Mouse (Mus musculus) CH12.LX (cell line): ENCODE data around the gene Gucy1b1. TPM values are rescaled to one million over a fixed set of nuclear protein-coding genes. Genes with fewer than 3 reads are reported as not detected.

Experiments used
- DNase-seq: peaks from one replicate; pipeline ENCODE4 v3.0.0-alpha.2; 2013; ENCODE audit errors: extremely low read depth
- H3K27ac ChIP-seq: 2 replicates; pipeline ENCODE4 v1.5.1; 2012; ENCODE audit warnings: low read depth, mild to moderate bottlenecking, control low read depth, moderate library complexity; ENCODE audit not compliant: insufficient read depth
- H3K27me3 ChIP-seq: replicated peaks from 2 replicates; pipeline ENCODE3; 2012; ENCODE audit warnings: inconsistent platforms
- H3K36me3 ChIP-seq, 2 experiments: replicated peaks in 1 of 2; 2 replicates each; pipeline versions ENCODE3 to v1.6.1; 2012; ENCODE audit warnings: inconsistent platforms in 1 of 2, low read length in 1 of 2, mild to moderate bottlenecking in 1 of 2, mixed read lengths in 1 of 2, moderate library complexity in 1 of 2; ENCODE audit not compliant: control insufficient read depth in 1 of 2, insufficient read depth in 1 of 2
- H3K4me1 ChIP-seq, 2 experiments: 2 replicates each; pipeline ENCODE4 v1.6.1; 2012; ENCODE audit warnings: inconsistent platforms in 1 of 2, moderate library complexity in 1 of 2; ENCODE audit not compliant: insufficient read depth in 2 of 2, control insufficient read depth in 1 of 2
- H3K4me2 ChIP-seq: 2 replicates; pipeline ENCODE4 v1.6.1; 2012; ENCODE audit warnings: low read depth, mild to moderate bottlenecking, control low read depth; ENCODE audit not compliant: poor library complexity, insufficient read depth, severe bottlenecking
- H3K4me3 ChIP-seq, 3 experiments: fragments of 150-350 bp in 1 of 3; sonication (generic) in 1 of 3; replicated peaks in 1 of 3; 2 replicates each; pipeline versions ENCODE3 to v1.5.1; 2011 to 2012; ENCODE audit warnings: low read depth in 2 of 3, low read length in 2 of 3, mild to moderate bottlenecking in 2 of 3, moderate library complexity in 2 of 3, control low read depth in 1 of 3, improper control_type of control experiment in 1 of 3, inconsistent platforms in 1 of 3, mixed read lengths in 1 of 3; ENCODE audit not compliant: poor library complexity in 1 of 3
- H3K79me2 ChIP-seq: replicated peaks from 2 replicates; pipeline ENCODE4 v1.6.1; 2012; ENCODE audit warnings: mild to moderate bottlenecking, moderate library complexity; ENCODE audit not compliant: control insufficient read depth, poor library complexity, insufficient read depth, severe bottlenecking; ENCODE audit errors: extremely low read depth
- H3K9ac ChIP-seq: 2 replicates; pipeline ENCODE4 v1.6.1; 2012; ENCODE audit warnings: low read depth, mild to moderate bottlenecking, control low read depth, moderate library complexity; ENCODE audit not compliant: insufficient read depth
- H3K9me3 ChIP-seq: replicated peaks from 2 replicates; pipeline ENCODE3; 2012; ENCODE audit warnings: low read length, inconsistent platforms, mixed read lengths
- GABPA ChIP-seq: IDR thresholded peaks from 2 replicates; pipeline ENCODE4 v1.6.1; 2012; ENCODE audit warnings: low read depth, low read length, improper control_type of control experiment, inconsistent platforms; ENCODE audit not compliant: insufficient replicate concordance
- JUN ChIP-seq: IDR thresholded peaks from 2 replicates; pipeline ENCODE4 v1.6.1; 2011; ENCODE audit warnings: low read depth, mild to moderate bottlenecking, low read length, improper control_type of control experiment, moderate library complexity; ENCODE audit not compliant: insufficient read depth
- KAT2A ChIP-seq: IDR thresholded peaks from 2 replicates; pipeline ENCODE4 v1.6.1; 2012; ENCODE audit warnings: low read length, improper control_type of control experiment, inconsistent platforms; ENCODE audit not compliant: insufficient replicate concordance
- MAFK ChIP-seq: IDR thresholded peaks from 2 replicates; pipeline ENCODE4 v1.6.1; 2011; ENCODE audit warnings: low read length, improper control_type of control experiment; ENCODE audit not compliant: insufficient replicate concordance
- MEF2A ChIP-seq: IDR thresholded peaks from 2 replicates; pipeline ENCODE4 v1.6.1; 2014; ENCODE audit warnings: low read depth, mild to moderate bottlenecking, inconsistent platforms, low read length, improper control_type of control experiment, borderline replicate concordance
- MXI1 ChIP-seq: IDR thresholded peaks from 2 replicates; pipeline ENCODE4 v1.6.1; 2011; ENCODE audit warnings: mild to moderate bottlenecking, low read depth, low read length, improper control_type of control experiment
- NELFE ChIP-seq: IDR thresholded peaks from 2 replicates; pipeline ENCODE4 v1.6.1; 2011; ENCODE audit warnings: low read depth, low read length, improper control_type of control experiment
- NRF1 ChIP-seq: IDR thresholded peaks from 2 replicates; pipeline ENCODE4 v1.6.1; 2014; ENCODE audit warnings: low read depth, mild to moderate bottlenecking, inconsistent platforms, low read length, improper control_type of control experiment, moderate library complexity
- TCF12 ChIP-seq: IDR thresholded peaks from 2 replicates; pipeline ENCODE4 v1.6.1; 2014; ENCODE audit warnings: low read depth, mild to moderate bottlenecking, inconsistent platforms, low read length, improper control_type of control experiment
- UBTF ChIP-seq: IDR thresholded peaks from 2 replicates; pipeline ENCODE4 v1.6.1; 2012; ENCODE audit warnings: low read depth, mild to moderate bottlenecking, inconsistent platforms, low read length, improper control_type of control experiment, moderate library complexity
- ZKSCAN1 ChIP-seq: IDR thresholded peaks from 2 replicates; pipeline ENCODE4 v1.6.1; 2012; ENCODE audit warnings: low read depth, inconsistent platforms, low read length, improper control_type of control experiment, borderline replicate concordance
- ZNF384 ChIP-seq: IDR thresholded peaks from 2 replicates; pipeline ENCODE4 v1.6.1; 2012; ENCODE audit warnings: low read depth, low read length, improper control_type of control experiment, inconsistent platforms
- dilution Hi-C: fragments of 300-500 bp; cut with MboI; formaldehyde crosslinking; loops from 2 replicates; pipeline ENCODE4 v1.14.3; 2020; ENCODE audit warnings: low sequenced_read_pairs; ENCODE audit not compliant: extremely low pct_unique_long_range_greater_than_20kb, extremely low pct_ligation_motif_present
- in situ Hi-C: fragments of 300-500 bp; cut with MboI; formaldehyde crosslinking; loops from 3 replicates; pipeline ENCODE4 v1.14.3; 2019; ENCODE audit warnings: low sequenced_read_pairs, low pct_ligation_motif_present, low pct_unique_long_range_greater_than_20kb, mixed read lengths
- polyA plus RNA-seq: library from polyadenylated mRNA; unstranded; fragments of >175 nt; gene quantifications from 2 replicates; pipeline ENCODE4 v1.2.1, GENCODE M21; 2012; ENCODE audit warnings: low read depth; ENCODE audit not compliant: insufficient read length
- total RNA-seq, 2 experiments: library from RNA; depleted of rRNA; stranded (reverse); fragments of 300-350 nt in 1 of 2; fragments of >200 nt in 1 of 2; gene quantifications; 2 replicates each; pipeline ENCODE4 v1.2.3; 2012 to 2014

Gucy1b1 gene
- total and polyA plus RNA-seq, 3 experiments = not detected

DNA sequence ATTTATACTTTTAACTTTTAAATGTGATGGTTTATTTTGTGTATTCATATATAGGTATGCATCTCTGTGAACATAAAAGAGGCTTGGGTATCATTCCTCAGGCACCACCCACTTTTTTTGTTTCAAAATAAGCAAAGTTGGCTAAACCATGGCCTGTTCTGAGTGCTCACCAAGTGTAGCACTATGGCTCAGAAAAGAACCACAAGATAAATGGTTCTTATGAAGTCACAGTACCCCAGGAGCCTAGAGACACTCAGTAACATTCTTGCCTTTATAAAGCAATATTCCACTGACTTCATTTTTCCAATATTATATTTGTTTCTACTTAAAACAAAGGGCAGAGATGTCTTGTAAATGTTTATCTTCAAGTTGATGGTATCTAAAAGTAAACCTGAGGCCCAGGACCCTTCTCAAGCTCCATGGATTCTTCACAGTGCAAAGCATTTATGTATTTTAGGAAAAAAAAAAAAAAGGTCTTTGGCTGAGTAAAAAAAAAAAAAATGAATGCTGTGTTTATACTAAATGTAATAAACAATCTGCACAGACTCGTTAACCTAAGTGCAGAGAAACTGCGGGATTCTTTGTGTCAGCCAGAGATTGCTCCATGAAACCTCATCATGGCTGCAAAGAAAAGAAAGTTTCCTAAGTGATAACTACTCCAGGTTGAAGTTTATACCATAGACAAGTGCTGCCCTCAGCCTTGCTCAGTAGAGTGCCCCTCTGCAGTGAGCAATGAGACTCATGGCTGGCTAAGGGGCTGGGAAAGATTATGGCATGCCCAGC, 38.0 kb downstream of the Gucy1b1 start:
- H3K9me3 ChIP-seq = no peaks in the 10 kb centered on the region
- H3K9ac ChIP-seq = no peak overlapping the region
- H3K4me3 ChIP-seq = no peak overlapping the region
- no peak for DNase-seq
- in situ Hi-C loops = loop anchor here (25.0 kb wide), 1 partner anchor 301 kb away; no protein-coding TSS in a partner anchor
- TF ChIP-seq ZNF384 (no peak), KAT2A (no peak), GABPA (no peak), NELFE (no peak), UBTF (no peak), MEF2A (no peak)
- TF ChIP-seq, all 38 proteins: peak for 0
- no peak overlapping the region for H3K4me2 ChIP-seq
- H3K4me1 ChIP-seq = no peaks in the 10 kb centered on the region
- dilution Hi-C loops = no loop called here
- no peaks in the 10 kb centered on the region for H3K79me2 ChIP-seq
- no peaks in the 10 kb centered on the region for H3K36me3 ChIP-seq
- no peak overlapping the region for H3K27ac ChIP-seq
- H3K27me3 ChIP-seq = no peaks in the 10 kb centered on the region

DNA sequence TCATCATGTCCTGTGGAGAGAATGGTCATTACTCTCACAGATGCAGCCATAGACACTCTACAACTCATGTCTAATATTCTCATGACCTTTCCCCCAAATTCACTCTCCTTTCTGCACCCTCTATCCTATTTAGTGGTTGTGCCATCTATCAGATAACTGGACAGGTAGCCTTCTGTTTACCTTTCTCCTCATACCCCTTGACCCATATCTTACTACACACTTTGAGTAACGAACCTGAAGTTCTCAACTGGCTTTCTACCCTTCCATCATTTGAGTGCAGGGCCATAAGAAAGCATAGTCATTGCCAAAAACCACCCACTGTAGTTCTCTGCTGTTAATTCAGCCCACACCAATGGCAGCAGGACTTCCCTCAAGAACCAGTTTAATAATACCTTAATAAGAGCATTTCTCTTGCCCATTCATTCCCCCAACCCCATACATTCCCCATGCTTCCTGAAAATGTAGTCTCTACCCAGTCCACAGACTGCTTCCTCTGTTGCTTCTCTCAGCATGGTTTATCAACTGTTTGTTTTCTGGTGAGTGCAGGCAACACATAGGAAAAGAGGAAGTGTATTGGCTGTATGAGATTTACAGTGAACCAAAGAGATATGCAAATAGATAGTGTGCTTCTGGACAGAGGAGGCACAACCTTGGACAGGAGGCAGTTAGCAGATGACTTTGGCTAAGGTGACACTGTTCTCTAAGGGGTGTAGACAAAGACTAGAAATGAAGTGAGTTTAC, 44.3 kb downstream of the Gucy1b1 start:
- no peaks in the 10 kb centered on the region for H3K27me3 ChIP-seq
- TF ChIP-seq JUN (no peak), MXI1 (no peak), NRF1 (no peak), NELFE (no peak), ZKSCAN1 (no peak), TCF12 (no peak), MAFK (no peak), GABPA (no peak), KAT2A (no peak)
- TF ChIP-seq, all 38 proteins: peak for 0
- peak; percentile 10 for DNase-seq
- dilution Hi-C loops = no loop called here
- H3K36me3 ChIP-seq = no peaks in the 10 kb centered on the region
- no peak overlapping the region for H3K27ac ChIP-seq
- no peak overlapping the region for H3K9ac ChIP-seq
- H3K9me3 ChIP-seq = no peaks in the 10 kb centered on the region
- no peaks in the 10 kb centered on the region for H3K79me2 ChIP-seq
- no peak overlapping the region for H3K4me3 ChIP-seq
- in situ Hi-C loops = loop anchor here (25.0 kb wide), 1 partner anchor 307 kb away; no protein-coding TSS in a partner anchor
- H3K4me1 ChIP-seq = peaks cover 0 to 9% of the 10 kb centered on the region in 2 experiments; a peak in 2 of 4 replicates
- H3K4me2 ChIP-seq = no peak overlapping the region
